Mouse (Mus musculus): ENCODE results near the gene Col6a2.

DNA sequence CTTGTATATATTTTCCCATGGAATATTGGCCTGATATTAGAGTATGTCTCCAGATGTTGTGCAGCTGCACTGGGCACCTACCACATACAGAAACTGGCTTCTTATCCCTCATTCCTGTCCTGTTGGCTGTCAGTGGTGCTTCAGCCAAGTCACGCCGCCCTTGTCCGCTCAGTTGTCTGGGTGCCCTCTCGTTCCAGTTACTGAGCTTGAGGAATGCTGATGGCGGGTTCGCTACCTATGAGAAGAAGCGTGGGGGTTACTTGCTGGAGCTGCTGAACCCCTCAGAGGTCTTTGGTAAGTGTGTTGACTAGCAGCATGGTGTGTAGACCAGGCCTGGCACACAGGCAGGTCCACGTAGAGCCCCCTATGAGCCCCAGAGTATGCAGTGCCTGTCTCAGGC is 76.9 kb downstream of the Col6a2 start:
- TF ChIP-seq ZC3H11A (IDR thresholded peaks at IDR 0.05; ENCODE audit: borderline replicate concordance, low read depth, low read length) (no peak), ZNF384 (IDR thresholded peaks at IDR 0.05; ENCODE audit: low read depth, low read length) (no peak), MAFK (IDR thresholded peaks at IDR 0.05; ENCODE audit: insufficient read depth, low read depth, low read length) (no peak), CHD2 (IDR thresholded peaks at IDR 0.05; ENCODE audit: low read depth, low read length) (no peak), HCFC1 (IDR thresholded peaks at IDR 0.05; ENCODE audit: borderline replicate concordance, insufficient read depth, low read length) (no peak)

All from ES-E14 (cell line).